Mouse (Mus musculus): Measurements from ENCODE around the gene Dpp7. TPM values are rescaled to one million over a fixed set of nuclear protein-coding genes. Genes with fewer than 3 reads are reported as not detected.

Dpp7 gene
- total RNA-seq, 2 experiments from 2014 or later, result 4.7 to 5.2 TPM

GRCm38 (mm10) chr2:25310180-25310579 lies 46.0 kb downstream of the Dpp7 start:
- no peak for DNase-seq

GRCm38 (mm10) chr2:25305587-25306359 lies 50.4 kb downstream of the Dpp7 start:
- DNase-seq, result no peak

- peak; percentile 23 for DNase-seq
Measured at GRCm38 (mm10) chr2:25304657-25305541, 51.3 kb downstream of the Dpp7 start.

GRCm38 (mm10) chr2:25303931-25304656 lies 52.1 kb downstream of the Dpp7 start:
- no peak for DNase-seq

- DNase-seq, result no peak
Measured at GRCm38 (mm10) chr2:25303452-25303851, 52.7 kb downstream of the Dpp7 start.

Other genes starting within 250 kb of the Dpp7 start
- 10 to 100 TPM; 31.2 to 33.4 TPM for gene Nrarp, start 175.6 kb downstream of the Dpp7 start, total RNA-seq (2021)
- 1 to 10 TPM; 4.4 to 5.8 TPM for gene Tor4a, start 159.5 kb downstream of the Dpp7 start, total RNA-seq (2021)
- 10 to 100 TPM; 43.4 to 44.5 TPM for gene Nelfb, start 144.9 kb downstream of the Dpp7 start, total RNA-seq (2021)
- not detected for gene Stpg3, start 141.7 kb downstream of the Dpp7 start, total RNA-seq (2021)
- gene Fam166a, start 137.6 kb downstream of the Dpp7 start, total RNA-seq (2021), result not detected
- gene Tubb4b, start 131.7 kb downstream of the Dpp7 start, total RNA-seq (2021), result 100 to 1,000 TPM; 415 to 442 TPM
- gene Slc34a3, start 122.0 kb downstream of the Dpp7 start, total RNA-seq (2021), result not detected
- not detected for gene Rnf224, start 119.6 kb downstream of the Dpp7 start, total RNA-seq (2021)
- gene Rnf208, start 114.1 kb downstream of the Dpp7 start, total RNA-seq (2021), result 1 to 10 TPM; 1.5 to 3.0 TPM
- not detected for gene Cysrt1, start 113.9 kb downstream of the Dpp7 start, total RNA-seq (2021)
- 1 to 10 TPM; 1.3 to 1.8 TPM for gene AL732309.1, start 109.5 kb downstream of the Dpp7 start, total RNA-seq (2021)
- 10 to 100 TPM; 16.9 to 18.1 TPM for gene Tmem203, start 100.9 kb downstream of the Dpp7 start, total RNA-seq (2021)
- 1 to 10 TPM; 4.9 to 5.7 TPM for gene Tprn, start 93.7 kb downstream of the Dpp7 start, total RNA-seq (2021)
- gene Ssna1, start 83.9 kb downstream of the Dpp7 start, total RNA-seq (2021), result 10 to 100 TPM; 60.0 to 62.0 TPM
- 10 to 100 TPM; 49.7 to 53.1 TPM for gene Anapc2, start 83.9 kb downstream of the Dpp7 start, total RNA-seq (2021)
- not detected for gene Tmem210, start 68.2 kb downstream of the Dpp7 start, total RNA-seq (2021)
- not detected for gene Lrrc26, start 66.4 kb downstream of the Dpp7 start, total RNA-seq (2021)
- gene Grin1, start 37.2 kb downstream of the Dpp7 start, total RNA-seq (2021), result not detected
- gene Man1b1, start 24.0 kb downstream of the Dpp7 start, total RNA-seq (2021), result 10 to 100 TPM; 27.2 to 28.6 TPM
- gene Uap1l1, start 9.3 kb upstream of the Dpp7 start, total RNA-seq (2021), result 1 to 10 TPM; 7.3 to 9.5 TPM
- gene Sapcd2, start 16.0 kb upstream of the Dpp7 start, total RNA-seq (2021), result 10 to 100 TPM in 1 of 2 experiments, 1 to 10 TPM in 1; 8.7 to 10.8 TPM
- 1 to 10 TPM; 5.7 to 8.5 TPM for gene Entpd2, start 39.5 kb upstream of the Dpp7 start, total RNA-seq (2021)
- 10 to 100 TPM; 33.1 to 35.2 TPM for gene Npdc1, start 43.0 kb upstream of the Dpp7 start, total RNA-seq (2021)
- gene Fut7, start 66.9 kb upstream of the Dpp7 start, total RNA-seq (2021), result under 1 TPM in 1 of 2 experiments, not detected in 1; 0.11 TPM
- gene Abca2, start 72.3 kb upstream of the Dpp7 start, total RNA-seq (2021), result 10 to 100 TPM; 19.4 to 20.7 TPM
- gene Clic3, start 100.5 kb upstream of the Dpp7 start, total RNA-seq (2021), result 1 to 10 TPM; 2.8 to 4.1 TPM
- 10 to 100 TPM; 30.5 to 32.8 TPM for gene Paxx, start 104.7 kb upstream of the Dpp7 start, total RNA-seq (2021)
- 100 to 1,000 TPM; 117 to 137 TPM for gene Ptgds, start 113.7 kb upstream of the Dpp7 start, total RNA-seq (2021)
- gene Lcn12, start 137.6 kb upstream of the Dpp7 start, total RNA-seq (2021), result not detected
- 10 to 100 TPM; 93.6 to 98.6 TPM for gene Fbxw5, start 144.4 kb upstream of the Dpp7 start, total RNA-seq (2021)
- gene C8g, start 145.4 kb upstream of the Dpp7 start, total RNA-seq (2021), result under 1 TPM in 1 of 2 experiments, not detected in 1; 0.45 TPM
- gene Traf2, start 190.6 kb upstream of the Dpp7 start, total RNA-seq (2021), result 10 to 100 TPM; 13.2 to 15.8 TPM
- gene Edf1, start 201.5 kb upstream of the Dpp7 start, total RNA-seq (2021), result 100 to 1,000 TPM; 151 to 152 TPM
- 1 to 10 TPM; 1.4 to 2.3 TPM for gene Mamdc4, start 218.5 kb upstream of the Dpp7 start, total RNA-seq (2021)
- gene Phpt1, start 218.9 kb upstream of the Dpp7 start, total RNA-seq (2021), result 100 to 1,000 TPM; 100 to 101 TPM
- under 1 TPM; 0.14 to 0.41 TPM for gene Ajm1, start 225.4 kb upstream of the Dpp7 start, total RNA-seq (2021)

Data from heart, postnatal 4 days (tissue).